Mouse (Mus musculus) A20 (cell line): ENCODE results near the gene Ocel1.
"Not testable (repeated sequence)": the region's sequence is repeated elsewhere in the genome, so short reads cannot be mapped to it uniquely, and the experiment has no call there.

Experiments used
- DNase-seq: peaks from one replicate; pipeline ENCODE4 v3.0.0-alpha.2; 2011; ENCODE audit warnings: low read depth, low spot score

Gene Ocel1

GRCm38 (mm10) chr8:71371236-71371848 is at the start of gene Ocel1:
Ocel1 (plus strand) TSS chr8:71371298.
- peak; percentile 100 for DNase-seq

GRCm38 (mm10) chr8:71322939-71323338 is 48.2 kb upstream of the Ocel1 start:
- DNase-seq, result no peak

- peak; percentile 35 for DNase-seq
Measured at GRCm38 (mm10) chr8:71324848-71325247, 46.2 kb upstream of the Ocel1 start.

GRCm38 (mm10) chr8:71337834-71338233 is 33.3 kb upstream of the Ocel1 start:
- not testable (repeated sequence) for DNase-seq

- DNase-seq, result peak; percentile 56
Measured at GRCm38 (mm10) chr8:71340625-71341024, 30.5 kb upstream of the Ocel1 start.

GRCm38 (mm10) chr8:71346581-71346980 is 24.5 kb upstream of the Ocel1 start:
- DNase-seq, result no peak

GRCm38 (mm10) chr8:71351117-71351516 is 20.0 kb upstream of the Ocel1 start:
- no peak for DNase-seq

- no peak for DNase-seq
Measured at GRCm38 (mm10) chr8:71351520-71351919, 19.6 kb upstream of the Ocel1 start.

- no peak for DNase-seq
Measured at GRCm38 (mm10) chr8:71358026-71358425, 13.1 kb upstream of the Ocel1 start.

- DNase-seq, result peak; percentile 99
Measured at GRCm38 (mm10) chr8:71366771-71367528, 4.1 kb upstream of the Ocel1 start, which contains the start of gene Use1. Use1 (plus strand) TSS chr8:71366848.

GRCm38 (mm10) chr8:71367529-71368176 is 3.4 kb upstream of the Ocel1 start:
- DNase-seq, result no peak

GRCm38 (mm10) chr8:71368366-71368765 is 2.7 kb upstream of the Ocel1 start:
- DNase-seq, result no peak

- DNase-seq, result no peak
Measured at GRCm38 (mm10) chr8:71369040-71369718, 1.9 kb upstream of the Ocel1 start.

GRCm38 (mm10) chr8:71370711-71371235 is 325 bp upstream of the Ocel1 start:
- no peak for DNase-seq

GRCm38 (mm10) chr8:71372427-71372826 is 1.3 kb downstream of the Ocel1 start:
- DNase-seq, result no peak

- no peak for DNase-seq
Measured at GRCm38 (mm10) chr8:71373000-71373399, 1.9 kb downstream of the Ocel1 start.

GRCm38 (mm10) chr8:71374616-71375206 is 3.6 kb downstream of the Ocel1 start:
- peak; percentile 56 for DNase-seq

- DNase-seq, result peak; percentile 90
Measured at GRCm38 (mm10) chr8:71375581-71376422, 4.7 kb downstream of the Ocel1 start.

- DNase-seq, result peak; percentile 22
Measured at GRCm38 (mm10) chr8:71376423-71377030, 5.4 kb downstream of the Ocel1 start.

- no peak for DNase-seq
Measured at GRCm38 (mm10) chr8:71379008-71379407, 7.9 kb downstream of the Ocel1 start.
